Mouse (Mus musculus) erythroblast, adult 5-6 weeks (primary cell): ENCODE data around the gene Sh3bgrl2. TPM values are rescaled to one million over a fixed set of nuclear protein-coding genes. Genes with fewer than 3 reads are reported as not detected.
"Not testable (repeated sequence)": the region's sequence is repeated elsewhere in the genome, so short reads cannot be mapped to it uniquely, and the experiment has no call there.

Source experiments
- ATAC-seq: replicated peaks from 2 replicates; pipeline ENCODE4 v1.8.0; 2016; ENCODE audit warnings: moderate number of reproducible peaks, mild to moderate bottlenecking, moderate TSS enrichment, inconsistent platforms; ENCODE audit not compliant: poor library complexity, low FRiP score, severe bottlenecking
- total RNA-seq, 2 experiments: library from RNA; stranded (forward) in 1 of 2; stranded (reverse) in 1 of 2; fragments of 150-400 nt in 1 of 2; fragments of 200-764, 138-1000 nt in 1 of 2; gene quantifications; 2 replicates each; pipeline versions ENCODE4 v1.2.3 to v1.2.4; 2015 to 2017; ENCODE audit warnings: low replicate concordance in 2 of 2

The Sh3bgrl2 gene
- total RNA-seq (2015; ENCODE audit: low replicate concordance), result 0.84 TPM in 1 of 2 replicates, not detected in the other
- total RNA-seq (2017; ENCODE audit: low replicate concordance), result 0.17 TPM in 1 of 2 replicates, not detected in the other

GRCm38 (mm10) chr9:83547830-83548689 is at the start of gene Sh3bgrl2:
Sh3bgrl2 (plus strand) TSS chr9:83548327.
- ATAC-seq, result no peak

- not testable (repeated sequence) for ATAC-seq
Observed at GRCm38 (mm10) chr9:83519081-83519480, 29.0 kb upstream of the Sh3bgrl2 start.

GRCm38 (mm10) chr9:83519510-83520155 is 28.5 kb upstream of the Sh3bgrl2 start:
- no peak for ATAC-seq

GRCm38 (mm10) chr9:83527341-83528060 is 20.6 kb upstream of the Sh3bgrl2 start:
- no peak for ATAC-seq

GRCm38 (mm10) chr9:83533044-83533769 is 14.9 kb upstream of the Sh3bgrl2 start:
- ATAC-seq, result no peak

GRCm38 (mm10) chr9:83536959-83537358 is 11.2 kb upstream of the Sh3bgrl2 start:
- ATAC-seq, result no peak

- ATAC-seq, result no peak
Observed at GRCm38 (mm10) chr9:83537510-83537909, 10.6 kb upstream of the Sh3bgrl2 start.

GRCm38 (mm10) chr9:83537921-83538536 is 10.1 kb upstream of the Sh3bgrl2 start:
- no peak for ATAC-seq

- ATAC-seq, result no peak
Observed at GRCm38 (mm10) chr9:83539809-83540491, 8.2 kb upstream of the Sh3bgrl2 start.

GRCm38 (mm10) chr9:83540492-83540857 is 7.7 kb upstream of the Sh3bgrl2 start:
- no peak for ATAC-seq

GRCm38 (mm10) chr9:83540975-83541374 is 7.2 kb upstream of the Sh3bgrl2 start:
- no peak for ATAC-seq

- no peak for ATAC-seq
Observed at GRCm38 (mm10) chr9:83545240-83545639, 2.9 kb upstream of the Sh3bgrl2 start.

- no peak for ATAC-seq
Observed at GRCm38 (mm10) chr9:83546316-83546715, 1.8 kb upstream of the Sh3bgrl2 start.

GRCm38 (mm10) chr9:83547229-83547628 is 898 bp upstream of the Sh3bgrl2 start:
- ATAC-seq, result no peak

GRCm38 (mm10) chr9:83549866-83550265 is 1.7 kb downstream of the Sh3bgrl2 start:
- ATAC-seq, result no peak

GRCm38 (mm10) chr9:83551116-83551515 is 3.0 kb downstream of the Sh3bgrl2 start:
- no peak for ATAC-seq

- no peak for ATAC-seq
Observed at GRCm38 (mm10) chr9:83551632-83552031, 3.5 kb downstream of the Sh3bgrl2 start.

- ATAC-seq, result no peak
Observed at GRCm38 (mm10) chr9:83555580-83555979, 7.5 kb downstream of the Sh3bgrl2 start.

- ATAC-seq, result no peak
Observed at GRCm38 (mm10) chr9:83556236-83556635, 8.1 kb downstream of the Sh3bgrl2 start.
